Mouse (Mus musculus) ovary, adult 2 months (tissue): ENCODE measurements around the gene Nt5e. TPM values are rescaled to one million over a fixed set of nuclear protein-coding genes. Genes with fewer than 3 reads are reported as not detected.

Experiments
- polyA plus RNA-seq: library from polyadenylated mRNA; depleted of rRNA; stranded (reverse); fragments of >200 nt; gene quantifications from 2 replicates; pipeline ENCODE4 v1.2.3, GENCODE M21; 2012; rRNA removed

Nt5e gene
- polyA plus RNA-seq = 2.5 and 3.6 TPM in 2 replicates

DNA sequence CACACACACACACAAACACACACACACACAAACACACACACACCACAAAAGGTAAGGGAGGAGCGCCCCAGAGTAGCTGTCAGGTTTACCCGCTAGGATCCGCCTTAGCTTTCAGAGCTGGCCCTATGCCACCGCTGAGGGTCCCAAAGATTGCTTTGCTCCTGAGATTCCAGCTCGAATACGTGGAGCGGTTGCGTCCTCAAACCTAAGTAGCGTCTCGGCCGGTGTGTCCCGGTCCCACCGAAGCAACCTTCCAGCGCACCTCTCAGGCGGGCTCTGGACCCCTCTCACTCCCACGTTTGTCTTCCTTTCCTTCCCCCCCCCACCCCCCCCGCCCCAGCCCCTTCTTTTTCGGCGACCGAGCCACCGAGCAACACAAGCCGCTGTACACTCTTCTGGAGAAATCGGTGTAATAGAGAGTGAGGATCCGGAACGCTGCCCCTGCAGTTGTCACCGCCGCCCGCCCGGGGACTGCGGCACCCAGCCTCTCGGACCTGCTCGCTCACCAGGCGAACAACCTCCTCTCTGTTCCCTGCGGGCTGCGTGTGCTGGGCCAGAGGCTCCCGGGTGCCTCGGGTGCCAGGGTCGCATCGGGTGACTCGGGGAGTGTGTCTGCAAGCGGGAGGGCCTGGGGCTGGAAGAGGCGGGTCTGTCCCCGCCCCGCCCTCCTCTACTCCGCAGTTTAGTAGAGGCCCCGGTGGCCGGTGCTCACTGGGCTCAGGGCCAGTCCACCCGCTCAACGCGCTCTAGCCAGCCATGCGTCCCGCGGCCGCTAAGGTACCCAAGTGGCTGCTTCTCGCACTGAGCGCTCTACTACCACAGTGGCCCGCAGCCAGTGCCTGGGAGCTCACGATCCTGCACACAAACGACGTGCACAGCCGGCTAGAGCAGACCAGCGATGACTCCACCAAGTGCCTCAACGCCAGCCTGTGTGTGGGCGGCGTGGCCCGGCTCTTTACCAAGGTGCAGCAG, at the start of gene Nt5e:
TSS of gene Nt5e (plus strand) at position 268 of the 972 bp plus-strand sequence.

Other genes with a start within 250 kb of the Nt5e start
- 14.2 and 15.4 TPM in 2 replicates for gene Snx14, start 111.8 kb downstream of the Nt5e start, polyA plus RNA-seq
- 0.17 and 0.37 TPM in 2 replicates for gene Gm20537, start 129.4 kb downstream of the Nt5e start, polyA plus RNA-seq
- 1.8 and 2.4 TPM in 2 replicates for gene Syncrip, start 155.4 kb downstream of the Nt5e start, polyA plus RNA-seq
- 2.8 and 3.1 TPM in 2 replicates for gene Zfp949, start 220.8 kb downstream of the Nt5e start, polyA plus RNA-seq